Mouse (Mus musculus): ENCODE results near the gene Cldn14. TPM values are rescaled to one million over a fixed set of nuclear protein-coding genes. Genes with fewer than 3 reads are reported as not detected.

The Cldn14 gene
- polyA plus RNA-seq, 1 experiment from 2014 or later = not detected

DNA sequence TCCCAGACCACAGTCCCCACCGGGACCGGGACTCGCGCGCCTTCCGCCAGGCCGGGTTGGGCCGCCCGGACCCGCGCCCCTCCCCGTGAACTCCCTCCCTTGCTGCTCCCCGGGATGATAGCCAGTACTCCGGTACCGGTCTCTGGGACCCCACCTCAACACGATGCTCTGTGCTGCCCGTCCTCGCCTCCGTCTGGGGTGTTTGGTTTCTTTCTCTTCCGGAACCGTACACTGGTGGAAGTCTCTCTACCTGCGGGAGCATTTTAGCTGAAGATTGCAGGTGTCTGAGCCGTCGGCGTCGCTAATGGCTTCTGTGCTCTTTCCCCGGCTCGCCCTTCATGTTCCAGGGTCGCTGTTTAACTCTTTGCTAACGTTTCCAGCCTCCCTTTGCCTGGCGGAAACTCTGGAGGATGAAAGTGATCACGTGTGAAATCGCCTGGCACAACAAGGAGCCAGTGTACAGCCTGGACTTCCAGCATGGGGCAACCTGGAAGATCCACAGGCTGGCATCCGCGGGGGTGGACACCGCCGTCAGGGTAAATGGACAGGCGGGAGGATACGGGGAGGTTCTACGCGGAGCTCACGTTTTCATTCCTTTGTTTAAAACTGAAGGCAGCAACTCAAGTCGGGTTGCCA is 124.4 kb downstream of the Cldn14 start:
- Histone ChIP-seq H3K4me2 (peak overlapping the region; percentile 85), H3K36me3 (peaks cover 25% of the 10 kb centered on the region), H3K27me3 (replicated peaks) (no peaks in the 10 kb centered on the region), H3K27ac (ENCODE audit: poor library complexity, severe bottlenecking) (0 out of 2 replicates have a peak overlapping the region, but pooled peaks have one; percentile 3), H3K4me3 (peak overlapping the region; percentile 65), H3K4me1 (replicated peaks) (peaks cover 13% of the 10 kb centered on the region; the same call in 1 of the 2 replicates), H3K9me3 (replicated peaks) (no peaks in the 10 kb centered on the region), H3K9ac (peak overlapping the region; percentile 77)
- 1% methylated on average over 43 of the region's 43 CpGs for WGBS
- ATAC-seq (ENCODE audit: insufficient number of reproducible peaks, low FRiP score) = peak; percentile 16

DNA sequence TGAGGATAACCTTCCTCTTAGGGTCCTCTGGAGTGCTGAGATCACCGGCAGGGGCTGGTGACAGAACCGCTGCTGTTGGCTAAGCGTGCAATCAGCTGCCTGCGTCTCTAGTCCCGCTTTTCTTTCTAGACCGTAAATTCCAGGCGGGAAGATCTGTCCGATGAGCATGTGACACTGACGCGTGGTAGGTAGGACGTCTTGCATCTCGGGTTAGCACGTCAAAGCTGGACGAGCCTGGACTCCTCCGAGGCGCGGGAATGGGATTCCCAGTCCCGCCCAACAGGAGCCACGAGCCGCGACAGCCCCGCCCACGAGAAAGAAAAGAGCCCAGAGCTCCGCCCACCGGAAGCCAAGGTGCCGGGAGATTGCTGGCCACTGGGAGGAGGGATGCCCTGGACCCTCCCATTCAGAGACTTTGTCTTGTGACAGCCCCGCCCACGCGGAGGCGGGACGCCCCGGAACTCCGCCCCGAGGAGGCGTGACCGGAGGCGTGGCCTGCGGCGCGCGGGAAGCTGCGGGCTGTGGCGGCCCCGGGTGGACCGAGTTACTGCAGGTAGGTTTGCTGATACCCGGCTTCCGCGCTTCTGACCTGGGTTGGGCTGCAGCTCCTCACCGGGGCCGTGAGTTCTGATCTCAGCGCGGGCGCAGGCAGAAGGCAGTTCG is 125.1 kb downstream of the Cldn14 start, which contains the start of gene Chaf1b:
Chaf1b (plus strand) TSS at position 479 of the 663 bp plus-strand sequence.
- Histone ChIP-seq H3K4me3 (peak within 1 kb of the TSS; percentile 65), H3K4me1 (replicated peaks) (peaks cover 13% of the 10 kb centered on the region; the same call in 1 of the 2 replicates), H3K9ac (peak within 1 kb of the TSS; percentile 77), H3K4me2 (peak within 1 kb of the TSS; percentile 85), H3K9me3 (replicated peaks) (no peaks in the 10 kb centered on the region), H3K27ac (ENCODE audit: poor library complexity, severe bottlenecking) (0 out of 2 replicates have a peak within 1 kb of the TSS, but pooled peaks have one; percentile 3), H3K36me3 (peaks cover 19% of the 10 kb centered on the region), H3K27me3 (replicated peaks) (no peaks in the 10 kb centered on the region)
- peak; percentile 97 for ATAC-seq (ENCODE audit: insufficient number of reproducible peaks, low FRiP score)
- under 1% methylated on average over 54 of the region's 54 CpGs for WGBS

DNA sequence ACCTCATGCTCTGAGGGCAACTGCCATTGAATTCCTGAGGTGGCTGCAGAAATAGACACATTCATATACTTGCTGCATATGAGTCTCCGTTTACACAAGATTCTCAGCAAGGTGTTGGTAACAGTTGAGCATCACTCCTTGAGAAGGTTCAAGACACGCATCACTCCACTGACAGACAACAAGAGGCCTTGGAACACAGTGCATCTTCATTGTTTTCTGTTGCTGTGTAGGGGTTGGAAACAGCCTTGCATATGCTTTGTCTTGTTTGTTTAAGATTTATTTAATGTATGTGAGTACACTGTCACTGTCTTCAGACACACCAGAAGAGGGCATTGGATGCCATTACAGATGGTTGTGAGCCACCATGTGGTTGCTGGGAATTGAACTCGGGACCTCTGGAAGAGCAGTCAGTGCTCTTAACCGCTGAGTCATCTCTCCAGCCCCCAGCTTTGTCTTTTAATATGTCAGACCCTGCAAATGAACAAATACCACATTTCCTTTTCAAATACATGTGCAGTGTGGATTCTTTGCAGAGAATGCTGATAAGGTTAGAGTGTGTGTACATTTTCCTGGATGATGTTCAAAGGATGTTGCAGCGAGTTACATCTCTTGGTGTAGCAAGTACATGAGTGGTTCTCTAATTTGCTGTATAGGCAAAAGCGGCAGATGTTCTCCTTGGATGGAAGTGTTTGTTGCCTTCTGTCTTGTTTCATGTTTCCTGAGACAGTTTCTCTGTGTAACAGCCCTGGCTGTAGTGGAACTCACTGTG is 130.8 kb downstream of the Cldn14 start:
- H3K9ac ChIP-seq = no peak overlapping the region
- ATAC-seq (ENCODE audit: insufficient number of reproducible peaks, low FRiP score) = no peak
- 0 out of 2 replicates have a peak, but pooled peaks cover 4% of the 10 kb centered on the region for H3K4me1 ChIP-seq (replicated peaks)
- H3K9me3 ChIP-seq (replicated peaks) = no peaks in the 10 kb centered on the region
- no peak overlapping the region for H3K4me2 ChIP-seq
- H3K4me3 ChIP-seq = no peak overlapping the region
- 74% methylated on average over 6 of the region's 6 CpGs for WGBS
- H3K36me3 ChIP-seq = peaks cover 41% of the 10 kb centered on the region
- H3K27me3 ChIP-seq (replicated peaks) = no peaks in the 10 kb centered on the region
- H3K27ac ChIP-seq (ENCODE audit: poor library complexity, severe bottlenecking) = no peak overlapping the region

GRCm38 (mm10) chr16:93874841-93875240 is 133.8 kb downstream of the Cldn14 start:
- peaks cover 68% of the 10 kb centered on the region for H3K36me3 ChIP-seq
- 88% methylated on average over 13 of the region's 13 CpGs for WGBS
- no peak for ATAC-seq (ENCODE audit: insufficient number of reproducible peaks, low FRiP score)

More at GRCm38 (mm10) chr16:93874841-93875240, 133.8 kb downstream of the Cldn14 start:
- Histone ChIP-seq H3K9me3 (replicated peaks) (no peaks in the 10 kb centered on the region), H3K4me1 (replicated peaks) (0 out of 2 replicates have a peak, but pooled peaks cover 4% of the 10 kb centered on the region), H3K4me3 (no peak overlapping the region), H3K9ac (no peak overlapping the region), H3K27me3 (replicated peaks) (no peaks in the 10 kb centered on the region), H3K4me2 (no peak overlapping the region), H3K27ac (ENCODE audit: poor library complexity, severe bottlenecking) (no peak overlapping the region)

Other genes starting within 250 kb of the Cldn14 start
- gene Morc3, start 176.7 kb downstream of the Cldn14 start, polyA plus RNA-seq (2016; fragmentation: Nextera tagmentation; extraction: Ambion mirVana) = 32.1 and 35.0 TPM in 2 replicates
- 49.0 and 56.3 TPM in 2 replicates for gene Chaf1b, start 124.9 kb downstream of the Cldn14 start, polyA plus RNA-seq (2016; fragmentation: Nextera tagmentation; extraction: Ambion mirVana)
- gene Sim2, start 76.1 kb upstream of the Cldn14 start, polyA plus RNA-seq (2016; fragmentation: Nextera tagmentation; extraction: Ambion mirVana) = not detected in 2 replicates

All from heart, embryonic 12.5 days (tissue).